Mouse (Mus musculus) olfactory bulb, adult 2 months (tissue): ENCODE data around the gene As3mt.

Source experiments
- CTCF ChIP-seq: fragments of 200-500 bp; IDR thresholded peaks from 2 replicates; pipeline ENCODE4 v1.5.1; 2012; ENCODE audit warnings: low read depth, mild to moderate bottlenecking, low read length, moderate library complexity; ENCODE audit not compliant: insufficient read depth
- POLR2A ChIP-seq: fragments of 200-500 bp; IDR thresholded peaks from 2 replicates; pipeline ENCODE4 v1.6.1; 2012; ENCODE audit warnings: mild to moderate bottlenecking, low read depth, low read length, moderate library complexity; ENCODE audit not compliant: insufficient read depth

GRCm38 (mm10) chr19:46756221-46756620, 49.0 kb downstream of the As3mt start:
- TF ChIP-seq CTCF (no peak), POLR2A (no peak)
